Mouse (Mus musculus): ENCODE measurements around the gene Ang6.
"Not testable (repeated sequence)": the region's sequence is repeated elsewhere in the genome, so short reads cannot be mapped to it uniquely, and the experiment has no call there.

Gene Ang6

DNA sequence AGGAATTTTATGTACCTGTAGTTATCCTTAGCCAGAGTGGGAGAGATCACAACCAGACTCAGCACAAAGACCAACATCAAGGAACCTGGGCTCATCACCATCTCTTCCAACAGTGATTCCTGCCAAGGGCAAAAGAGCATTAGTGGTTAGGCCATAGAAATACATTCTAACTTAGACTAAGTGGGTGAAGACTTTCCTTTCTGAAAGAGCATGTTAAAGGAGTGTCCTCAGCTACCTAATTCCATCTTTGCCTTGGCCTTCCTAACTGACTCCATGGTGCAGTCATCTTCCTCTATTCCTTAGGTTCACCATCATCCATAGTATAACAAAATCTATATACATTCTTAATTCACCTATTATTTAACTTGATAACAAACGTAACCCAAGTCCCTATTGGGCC is at the start of gene Ang6:
Gene Ang6, minus strand, starts transcription at position 101 of the 400 bp plus-strand sequence.
- DNase-seq: no peak

DNA sequence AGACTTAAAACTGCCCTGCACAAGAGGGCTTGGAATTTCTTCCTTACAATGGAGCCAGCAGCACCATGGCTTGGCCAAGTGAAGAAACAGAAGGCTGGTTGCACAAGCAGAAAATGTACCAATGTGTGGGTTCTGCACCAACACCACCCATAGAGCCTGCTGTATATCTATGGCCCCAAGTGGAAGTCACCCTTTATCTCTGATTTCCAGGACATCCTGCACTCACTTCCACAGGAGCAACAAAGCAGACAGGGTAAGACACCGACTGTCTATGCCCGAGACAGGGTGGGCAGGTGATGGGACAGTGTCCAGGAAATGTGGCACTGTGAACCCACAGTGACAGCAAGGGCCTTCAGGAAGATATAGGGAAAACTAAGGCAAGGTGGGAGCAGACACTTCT is 44.5 kb upstream of the Ang6 start:
- DNase-seq: not testable (repeated sequence)

DNA sequence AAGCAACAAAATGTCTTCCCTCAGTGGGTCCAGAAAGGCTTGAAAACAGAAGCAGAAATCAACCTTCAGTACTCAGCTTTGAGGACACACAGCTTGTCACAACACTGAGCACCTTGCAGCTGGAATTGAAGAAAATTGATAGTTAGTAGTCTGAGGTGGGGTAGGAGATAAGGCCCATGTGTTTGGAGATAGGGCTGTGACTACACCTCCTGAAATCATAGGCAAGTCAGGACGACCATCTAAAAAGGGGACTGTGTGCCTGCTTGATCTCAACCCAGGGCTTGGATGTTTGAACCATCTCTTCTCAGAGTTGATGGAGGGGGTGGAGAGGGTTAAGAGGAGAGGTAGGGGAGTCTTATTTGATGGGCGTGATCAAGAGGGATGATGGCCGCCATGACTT is 29.8 kb upstream of the Ang6 start:
- not testable (repeated sequence) for DNase-seq

DNA sequence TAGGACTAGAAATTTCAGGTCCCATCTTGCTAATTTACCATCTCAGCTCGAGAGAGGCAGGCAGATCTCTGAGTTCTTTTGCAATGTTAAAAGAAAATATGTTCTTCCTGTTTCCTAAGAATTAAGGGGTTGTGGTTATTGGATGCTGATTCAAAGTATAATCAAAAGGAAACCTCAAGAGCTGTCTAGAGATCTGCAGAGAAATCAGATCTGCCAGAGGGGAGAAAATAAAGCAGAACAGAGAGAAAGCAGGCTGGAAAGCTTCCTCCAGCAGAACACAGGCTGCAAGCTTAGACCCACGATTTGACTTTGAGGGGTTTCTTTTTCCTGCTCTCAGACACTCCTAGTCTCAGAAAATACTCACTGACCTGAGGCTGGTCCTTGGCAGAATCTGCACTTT is 7.6 kb upstream of the Ang6 start:
- DNase-seq: not testable (repeated sequence)

DNA sequence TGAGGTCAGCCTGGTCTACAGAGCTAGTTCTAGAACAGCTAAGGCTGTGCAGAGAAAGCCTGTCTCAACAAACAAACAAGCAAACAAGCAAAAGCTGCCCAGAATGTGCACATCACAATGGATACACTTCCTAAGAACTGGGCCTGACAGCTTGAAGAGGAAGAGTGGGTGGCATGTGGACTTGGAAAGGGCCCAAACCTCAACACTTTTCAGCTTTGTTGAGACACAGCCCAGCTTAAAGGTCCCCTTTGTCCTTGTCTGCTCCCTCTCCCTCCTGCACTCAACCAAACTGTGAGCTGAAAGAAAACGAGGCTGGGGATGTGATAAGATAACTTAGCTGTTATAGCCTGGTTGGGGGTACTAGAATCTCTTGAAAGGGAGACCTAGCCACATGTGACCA is 6.0 kb upstream of the Ang6 start:
- DNase-seq: not testable (repeated sequence)

DNA sequence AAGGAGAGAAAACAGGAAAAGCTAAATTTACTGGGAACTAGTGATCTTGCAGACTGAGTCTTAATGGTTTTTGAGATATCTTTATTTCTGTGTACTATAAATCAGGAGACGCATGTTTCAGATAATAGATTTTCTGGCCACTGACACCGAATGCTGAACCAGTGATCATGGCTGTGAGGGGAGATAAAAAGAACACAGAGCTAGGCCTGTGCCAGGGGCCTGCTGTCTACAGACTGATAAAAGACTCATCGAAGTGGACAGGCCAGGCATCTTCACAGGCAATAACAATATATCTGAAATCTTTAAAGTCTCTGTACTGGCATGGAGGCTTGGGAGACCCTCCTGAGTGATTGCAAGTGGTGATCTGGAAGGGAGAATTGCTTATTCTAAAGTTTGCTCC is 469 bp downstream of the Ang6 start:
- DNase-seq: no peak

DNA sequence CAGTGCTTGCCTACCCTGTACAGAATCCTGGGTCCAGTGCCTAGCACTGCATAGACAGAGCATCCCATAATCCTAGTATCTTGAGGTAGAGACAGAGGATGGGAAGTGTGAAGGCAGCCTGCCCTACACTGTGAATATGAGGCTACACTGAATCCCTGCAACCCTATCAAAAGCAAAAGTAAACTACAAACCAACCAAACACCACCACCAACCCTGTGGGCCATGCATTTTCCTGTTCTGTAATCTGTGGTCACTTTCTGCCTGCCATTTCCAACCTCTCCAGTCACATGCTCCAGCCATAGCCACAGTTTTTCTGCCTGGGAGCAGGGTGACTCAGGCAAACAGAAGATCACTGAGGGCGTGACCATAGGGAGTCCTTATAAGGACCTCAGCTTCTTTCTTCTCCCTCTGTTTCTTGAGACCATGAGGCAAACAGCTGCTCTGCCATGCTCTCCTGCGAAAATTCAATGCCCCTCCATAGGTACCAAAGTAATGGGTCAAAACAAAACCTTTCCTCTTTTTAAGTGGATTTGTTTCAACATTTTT is 3.5 kb downstream of the Ang6 start:
- not testable (repeated sequence) for DNase-seq

DNA sequence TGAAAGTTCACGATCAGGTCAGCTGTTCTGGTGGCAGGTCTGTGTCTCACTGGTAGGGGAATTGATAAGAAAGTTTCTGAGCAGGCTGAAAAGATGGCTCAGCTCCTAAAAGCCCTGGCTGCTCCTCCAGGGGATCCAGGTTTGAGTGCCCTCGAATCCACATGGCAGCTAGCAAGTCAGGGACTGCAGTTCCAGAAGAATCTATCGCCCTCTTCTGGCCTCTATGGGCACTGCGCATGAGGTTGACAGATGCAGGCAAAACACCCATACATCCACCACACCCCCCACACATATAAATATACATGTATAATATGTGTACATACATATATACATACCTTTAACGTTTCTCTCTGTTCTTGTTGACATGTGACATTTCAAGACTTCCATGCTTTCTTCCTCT is 14.7 kb downstream of the Ang6 start:
- peak; percentile 24 to 70 for DNase-seq

DNA sequence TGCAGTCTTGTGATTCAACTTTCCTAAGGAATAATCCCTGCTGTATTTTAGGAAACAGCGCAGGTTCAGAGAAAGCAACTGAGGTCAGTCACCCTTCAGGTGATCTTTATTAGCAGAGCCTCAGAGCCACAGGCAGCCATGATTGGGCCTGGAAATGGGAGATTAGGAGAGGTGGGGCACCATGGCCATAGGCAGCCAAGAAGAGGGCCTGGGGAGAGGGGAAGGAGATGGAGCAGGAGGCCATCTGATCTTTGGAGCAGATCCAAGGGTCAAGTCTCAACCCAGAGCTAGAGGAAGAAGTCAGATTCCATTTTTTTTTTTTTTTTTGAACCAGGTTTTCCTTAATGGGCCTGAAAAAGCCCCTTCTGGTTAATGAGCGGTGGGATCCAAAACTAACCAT is 15.9 kb downstream of the Ang6 start:
- no peak for DNase-seq

DNA sequence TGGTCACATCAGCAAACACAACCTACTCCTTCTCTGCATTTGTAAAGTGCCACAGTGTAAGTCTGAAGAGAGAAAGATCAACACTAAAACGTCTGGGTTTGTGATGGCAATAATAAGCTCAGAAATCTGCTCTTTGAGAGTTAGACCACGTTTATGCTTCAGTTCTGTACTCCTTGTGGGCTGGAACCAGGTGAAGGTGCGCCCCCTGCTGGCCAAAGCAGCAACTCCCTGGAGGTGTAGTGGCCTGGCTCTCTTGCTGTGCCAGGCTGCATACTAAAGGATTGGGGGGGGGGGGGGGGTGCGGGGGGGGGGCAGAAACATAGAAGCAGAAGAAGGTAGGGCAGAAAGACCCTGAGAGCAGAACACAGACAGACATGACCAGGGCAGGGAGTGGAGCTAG is 18.2 kb downstream of the Ang6 start:
- peak; percentile 2 to 44 for DNase-seq

DNA sequence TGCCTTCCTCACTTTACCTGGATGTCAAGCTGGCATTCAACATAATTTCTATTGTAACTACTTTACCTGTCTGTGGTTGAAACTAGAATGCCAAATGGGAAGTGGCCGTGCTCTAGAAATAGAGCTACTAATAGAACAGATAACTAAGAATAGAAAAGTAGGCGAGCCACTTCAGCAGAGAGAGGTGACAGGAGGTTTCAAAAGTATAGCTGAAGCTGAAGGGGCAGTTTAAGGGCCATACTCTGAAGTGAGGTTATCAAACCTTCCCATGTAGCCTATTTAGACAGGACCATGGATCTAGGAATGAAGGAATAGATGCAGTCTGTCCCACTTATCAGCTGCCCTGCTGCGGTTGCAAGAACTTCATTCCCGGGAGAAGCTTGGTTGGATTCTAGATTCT is 18.6 kb downstream of the Ang6 start:
- DNase-seq: no peak

DNA sequence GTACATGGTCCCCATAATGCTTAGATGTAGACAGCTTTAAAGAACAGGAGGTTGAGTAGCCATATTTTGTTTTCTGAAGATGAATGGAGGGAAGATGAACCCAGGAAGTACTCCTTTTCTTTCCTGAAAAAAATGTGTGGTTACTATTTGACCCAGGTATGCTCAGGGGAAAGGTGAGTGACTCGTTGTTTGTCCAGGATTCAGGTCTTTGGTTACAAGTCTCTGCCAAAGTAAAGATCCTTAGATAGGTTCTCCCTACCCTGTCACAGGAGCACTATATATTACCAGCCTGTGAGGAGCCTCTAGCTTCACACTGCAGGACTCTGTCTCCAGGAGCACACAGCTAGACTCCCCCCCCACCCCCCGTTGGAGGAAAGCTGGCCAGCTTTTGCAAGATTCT is 45.3 kb downstream of the Ang6 start, which contains the start of gene Ang5:
Gene Ang5, plus strand, starts transcription at position 301 of the 400 bp plus-strand sequence.
- not testable (repeated sequence) for DNase-seq

DNA sequence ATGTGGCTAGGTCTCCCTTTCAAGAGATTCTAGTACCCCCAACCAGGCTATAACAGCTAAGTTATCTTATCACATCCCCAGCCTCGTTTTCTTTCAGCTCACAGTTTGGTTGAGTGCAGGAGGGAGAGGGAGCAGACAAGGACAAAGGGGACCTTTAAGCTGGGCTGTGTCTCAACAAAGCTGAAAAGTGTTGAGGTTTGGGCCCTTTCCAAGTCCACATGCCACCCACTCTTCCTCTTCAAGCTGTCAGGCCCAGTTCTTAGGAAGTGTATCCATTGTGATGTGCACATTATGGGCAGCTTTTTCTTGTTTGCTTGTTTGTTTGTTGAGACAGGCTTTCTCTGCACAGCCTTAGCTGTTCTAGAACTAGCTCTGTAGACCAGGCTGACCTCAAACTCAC is 47.0 kb downstream of the Ang6 start:
- DNase-seq: not testable (repeated sequence)

DNA sequence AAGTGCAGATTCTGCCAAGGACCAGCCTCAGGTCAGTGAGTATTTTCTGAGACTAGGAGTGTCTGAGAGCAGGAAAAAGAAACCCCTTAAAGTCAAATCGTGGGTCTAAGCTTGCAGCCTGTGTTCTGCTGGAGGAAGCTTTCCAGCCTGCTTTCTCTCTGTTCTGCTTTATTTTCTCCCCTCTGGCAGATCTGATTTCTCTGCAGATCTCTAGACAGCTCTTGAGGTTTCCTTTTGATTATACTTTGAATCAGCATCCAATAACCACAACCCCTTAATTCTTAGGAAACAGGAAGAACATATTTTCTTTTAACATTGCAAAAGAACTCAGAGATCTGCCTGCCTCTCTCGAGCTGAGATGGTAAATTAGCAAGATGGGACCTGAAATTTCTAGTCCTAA is 48.7 kb downstream of the Ang6 start:
- not testable (repeated sequence) for DNase-seq
